25 mouse cellular contexts compared by ENCODE assay signal in genomic region chr14:32091704-32092103, GRCm38 (mm10). TPM values are rescaled to one million over a fixed set of nuclear protein-coding genes. Genes with fewer than 3 reads are reported as not detected.
"Had no signal": no experiment of that assay in that cellular context is flagged by ENCODE, and none has a peak within 500 bp of the region (broad histone marks: within the 10 kb centered on the region; RNA-seq: fewer than 3 reads in every experiment).

No protein-coding gene starts in this region.

- H3K27me3 ChIP-seq: liver, embryonic 13.5 days; lung, embryonic 15.5 days; neural tube, embryonic 15.5 days had no signal

- H3K27ac ChIP-seq: liver, embryonic 13.5 days; lung, embryonic 15.5 days; midbrain, embryonic 10.5 days; neural tube, embryonic 15.5 days had no signal

- H3K9ac ChIP-seq: liver, embryonic 13.5 days; liver, postnatal 0 days; lung, embryonic 15.5 days; neural tube, embryonic 15.5 days had no signal

- ATAC-seq: intestine, embryonic 16.5 days; liver, postnatal 0 days had no signal

- H3K9me3 ChIP-seq: liver, embryonic 13.5 days; lung, embryonic 15.5 days; midbrain, embryonic 10.5 days; neural tube, embryonic 15.5 days had no signal

- H3K4me2 ChIP-seq: liver, embryonic 13.5 days; lung, embryonic 15.5 days; neural tube, embryonic 15.5 days had no signal

- H3K4me3 ChIP-seq: liver, embryonic 13.5 days; lung, embryonic 15.5 days; midbrain, embryonic 10.5 days; myocyte; neural tube, embryonic 15.5 days had no signal

- DNase-seq: kidney, adult 9 months; left cerebral cortex, postnatal 4 days; liver; liver, embryonic 13.5 days; liver, postnatal 0 days; lung, postnatal 4 days; midbrain, embryonic 14.5 days; right cerebral cortex, adult 18-20 months; right cerebral cortex, postnatal 25 days; thymus, postnatal 36 days had no signal

RNA-seq across cellular contexts. Expression of gene Msmb, which starts 50.1 kb away (rescaled TPM):
- total RNA-seq: layer of hippocampus, adult 8-10 months; layer of hippocampus, postnatal 14 days; left cerebral cortex, adult 18-20 months; left cerebral cortex, postnatal 10 days; left cerebral cortex, postnatal 4 days; megakaryocyte, adult 5-6 weeks had no signal
- polyA plus RNA-seq: intestine, embryonic 16.5 days; large intestine, adult 2 months; lung, embryonic 15.5 days; midbrain, embryonic 10.5 days; midbrain, embryonic 14.5 days; myocyte; neural tube, embryonic 11.5 days; neural tube, embryonic 15.5 days; small intestine, adult 2 months; stomach, embryonic 16.5 days; thymus, postnatal 0 days had no signal
